ENCODE assay signal across 8 mouse cellular contexts in genomic region chr5:142482512-142482911, GRCm38 (mm10). TPM values are rescaled to one million over a fixed set of nuclear protein-coding genes. Genes with fewer than 3 reads are reported as not detected.
A peak's percentile ranks its signal among the peaks of the same experiment; 100 is the strongest.
DNase-seq lines count a peak whose midpoint lies in the region; ATAC-seq and TF ChIP-seq lines count a peak whose summit lies in the region.

No protein-coding gene starts in this region.

- H3K9me3 ChIP-seq in kidney, embryonic 15.5 days (replicated peaks) = no peaks in the 10 kb centered on the region
- H3K9me3 ChIP-seq in G1E (replicated peaks) = no peaks in the 10 kb centered on the region

- 0 out of 2 replicates have a peak, but pooled peaks cover 2% of the 10 kb centered on the region for H3K36me3 ChIP-seq in kidney, embryonic 15.5 days
- H3K36me3 ChIP-seq in C2C12 (ENCODE audit: control insufficient read depth, insufficient read depth) = no peaks in the 10 kb centered on the region
- peaks cover 12% of the 10 kb centered on the region for H3K36me3 ChIP-seq in G1E (replicated peaks)

- H3K4me3 ChIP-seq in kidney, embryonic 15.5 days (replicated peaks) = no peak overlapping the region
- H3K4me3 ChIP-seq in C2C12 (ENCODE audit: insufficient read depth, poor library complexity, severe bottlenecking) (no peak overlapping the region), G1E (ENCODE audit: low read depth, low read length) (no peak overlapping the region)

- H3K79me3 ChIP-seq in C2C12 (ENCODE audit: low read depth) = no peaks in the 10 kb centered on the region

- no peaks in the 10 kb centered on the region for H3K27me3 ChIP-seq in kidney, embryonic 15.5 days
- H3K27me3 ChIP-seq in C2C12 (ENCODE audit: control insufficient read depth, insufficient read depth, insufficient read length) (peaks cover 4% of the 10 kb centered on the region), G1E (ENCODE audit: insufficient read depth, low read length) (peaks cover 11% of the 10 kb centered on the region)

- TF ChIP-seq CTCF in C2C12 (IDR thresholded peaks at IDR 0.05; ENCODE audit: control insufficient read depth, insufficient read depth, insufficient read length) (peak; percentile 48), G1E (IDR thresholded peaks at IDR 0.05; ENCODE audit: low read depth, low read length) (peak; percentile 87)

- H3K4me2 ChIP-seq in kidney, embryonic 15.5 days = no peak overlapping the region

- no peak overlapping the region for H3ac ChIP-seq in C2C12 (ENCODE audit: control insufficient read depth, insufficient read length, low read depth)

- H3K4me1 ChIP-seq in kidney, embryonic 15.5 days = peaks cover 8% of the 10 kb centered on the region; the same call in 1 of the 2 replicates
- H3K4me1 ChIP-seq in G1E (ENCODE audit: insufficient read depth, low read depth, low read length) = no peaks in the 10 kb centered on the region; the same call in 1 of the 2 replicates

- ATAC-seq in kidney, embryonic 15.5 days (replicated peaks; ENCODE audit: low FRiP score) = no peak
- no peak; the same call in 1 of the 2 replicates for ATAC-seq in G1E (ENCODE audit: extremely low read depth, insufficient number of reproducible peaks, low FRiP score, poor library complexity, severe bottlenecking)

- no peak overlapping the region for H3K27ac ChIP-seq in kidney, embryonic 15.5 days

- DNase-seq in kidney, adult 9 months = peak; percentile 33
- DNase-seq in G1E (ENCODE audit: low spot score) = peak; percentile 32
- peak; percentile 78 for DNase-seq in induced T-regulatory cell, adult 2 months (ENCODE audit: low read depth)
- no peak for DNase-seq in embryo, embryonic 11 days
- no peak for DNase-seq in ovary, postnatal 36 days (ENCODE audit: low spot score)
- DNase-seq in right cerebral cortex, postnatal 25 days = no peak

- 72% methylated on average over 2 of the region's 2 CpGs for WGBS in kidney, embryonic 15.5 days

- H3K9ac ChIP-seq in kidney, embryonic 15.5 days = no peak overlapping the region

- H3K79me2 ChIP-seq in C2C12 (ENCODE audit: control insufficient read depth, insufficient read depth) = no peaks in the 10 kb centered on the region

TF ChIP-seq in C2C12, 6 proteins besides CTCF, POLR2A, EP300 and RAD21:
- TF ChIP-seq MAX (IDR thresholded peaks at IDR 0.05) (no peak), MYOD1 (IDR thresholded peaks at IDR 0.05; ENCODE audit: control insufficient read depth, insufficient read length, low read depth) (no peak), MYOG (IDR thresholded peaks at IDR 0.05; ENCODE audit: control insufficient read depth, extremely low read depth, insufficient read length) (no peak), FOSL1 (IDR thresholded peaks at IDR 0.05; ENCODE audit: insufficient read depth, low read length, poor library complexity, severe bottlenecking) (no peak), USF1 (IDR thresholded peaks at IDR 0.05; ENCODE audit: low read depth) (no peak), CEBPB (IDR thresholded peaks at IDR 0.05; ENCODE audit: low read depth) (no peak)

RNA-seq across cellular contexts. Expression of gene Ap5z1, which starts 18.8 kb away (rescaled TPM):
- 10.2 and 12.9 TPM in 2 replicates for polyA plus RNA-seq in kidney, embryonic 15.5 days (2015; fragmentation: Nextera tagmentation; extraction: Ambion mirVana)
- polyA plus RNA-seq in C2C12 (2012; fragmentation: generic; extraction: Trizol) (6.6 TPM), G1E (2012) (32.0 and 37.7 TPM in 2 replicates)
- total RNA-seq in G1E (2014; fragmentation: Nextera tagmentation) (14.1 and 14.6 TPM in 2 replicates), G1E (2017) (11.5 and 14.0 TPM in 2 replicates)

RNA-seq across cellular contexts. Expression of gene Papolb, which starts 47.4 kb away (rescaled TPM):
- polyA plus RNA-seq in kidney, embryonic 15.5 days (2015; fragmentation: Nextera tagmentation; extraction: Ambion mirVana) = 0.04 and 0.08 TPM in 2 replicates
- 0.07 TPM for polyA plus RNA-seq in C2C12 (2012; fragmentation: generic; extraction: Trizol)
- total RNA-seq in G1E (2014; fragmentation: Nextera tagmentation) = not detected in 2 replicates
- total RNA-seq in G1E (2017) = 0.06 and 0.11 TPM in 2 replicates
- polyA plus RNA-seq in G1E (2012) = not detected in 2 replicates

Comparison
In these comparisons a context has a peak if more than half of its experiments do, and no peak if none do; other contexts are left out.
1. DNase-seq: peak in kidney, adult 9 months (single experiment), G1E (single experiment) and induced T-regulatory cell, adult 2 months (single experiment); none in embryo, embryonic 11 days (single experiment), ovary, postnatal 36 days (single experiment) and right cerebral cortex, postnatal 25 days (single experiment).